Mouse (Mus musculus): ENCODE results near the gene Mettl8.

Gene Mettl8

DNA sequence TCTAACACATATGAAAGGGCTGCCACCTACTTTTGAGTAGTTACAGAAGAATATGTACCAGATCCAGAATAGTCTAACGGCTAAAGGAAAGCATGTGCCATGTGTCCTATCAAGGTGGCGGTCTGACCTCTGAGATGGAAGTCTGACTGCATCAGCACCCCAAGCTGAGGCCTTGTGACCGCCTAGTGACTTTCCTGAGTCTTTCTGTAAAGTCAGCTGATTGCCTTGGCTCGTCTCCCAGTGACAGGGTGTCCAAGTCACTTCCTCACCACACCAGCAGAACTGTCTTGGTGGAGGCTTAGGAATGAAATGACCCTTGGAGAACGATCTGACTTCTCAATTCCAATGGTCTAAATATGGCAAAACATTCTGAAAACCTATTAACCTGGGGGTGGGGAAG is 77.1 kb downstream of the Mettl8 start:
- peak; percentile 12 to 27 for DNase-seq

DNA sequence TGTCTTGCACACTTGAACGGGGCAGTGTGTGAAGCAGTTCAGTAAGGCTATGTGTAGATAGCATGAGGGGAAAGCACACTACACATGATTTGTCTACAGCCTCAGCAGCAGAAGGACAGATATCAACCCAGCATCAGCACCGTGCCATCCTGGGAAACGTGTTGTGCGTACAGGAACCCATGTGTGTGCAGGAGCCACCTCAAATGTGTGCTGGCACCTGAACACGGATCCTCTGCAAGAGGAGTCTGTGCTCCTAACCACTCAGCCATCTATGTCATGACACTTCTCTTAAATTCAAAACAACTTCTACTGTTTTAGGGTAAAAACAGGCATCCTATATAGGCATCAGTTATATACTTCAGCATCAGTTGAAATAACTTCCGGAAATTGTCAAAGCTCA is 80.6 kb downstream of the Mettl8 start:
- no peak for DNase-seq

DNA sequence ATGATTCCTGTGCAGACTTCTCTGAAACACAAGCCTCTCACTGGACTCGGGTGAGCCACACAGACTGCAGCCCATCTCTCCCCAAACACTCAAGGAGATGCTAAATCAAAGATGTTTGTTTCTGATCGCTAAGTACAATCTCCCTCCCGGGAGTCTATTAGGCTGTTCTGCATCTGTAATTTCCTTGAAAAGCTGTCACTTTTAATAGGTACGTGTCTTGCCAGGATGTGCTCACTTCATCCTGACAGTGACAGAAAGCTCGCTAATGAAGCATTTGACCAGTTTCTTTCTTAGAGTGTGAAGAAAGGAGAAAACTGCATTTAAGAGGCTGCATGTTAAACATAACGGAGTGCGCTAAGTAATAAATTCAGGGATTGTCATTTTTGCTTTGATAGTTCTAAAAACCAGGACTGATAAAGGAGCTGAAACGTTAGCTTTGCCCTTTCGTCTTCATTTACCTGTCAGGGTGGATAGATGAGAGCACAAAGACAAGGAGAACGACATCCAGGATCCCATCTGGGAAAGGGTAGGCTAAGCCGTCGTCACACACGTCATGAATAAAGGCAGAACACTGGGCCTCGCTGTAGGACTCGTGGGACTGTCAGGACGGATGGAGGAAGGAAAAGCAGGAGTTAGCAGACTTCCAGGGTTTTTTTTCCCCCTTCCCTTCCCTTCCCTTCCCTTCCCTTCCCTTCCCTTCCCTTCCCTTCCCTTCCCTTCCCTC is 82.4 kb downstream of the Mettl8 start:
- no peak for DNase-seq

DNA sequence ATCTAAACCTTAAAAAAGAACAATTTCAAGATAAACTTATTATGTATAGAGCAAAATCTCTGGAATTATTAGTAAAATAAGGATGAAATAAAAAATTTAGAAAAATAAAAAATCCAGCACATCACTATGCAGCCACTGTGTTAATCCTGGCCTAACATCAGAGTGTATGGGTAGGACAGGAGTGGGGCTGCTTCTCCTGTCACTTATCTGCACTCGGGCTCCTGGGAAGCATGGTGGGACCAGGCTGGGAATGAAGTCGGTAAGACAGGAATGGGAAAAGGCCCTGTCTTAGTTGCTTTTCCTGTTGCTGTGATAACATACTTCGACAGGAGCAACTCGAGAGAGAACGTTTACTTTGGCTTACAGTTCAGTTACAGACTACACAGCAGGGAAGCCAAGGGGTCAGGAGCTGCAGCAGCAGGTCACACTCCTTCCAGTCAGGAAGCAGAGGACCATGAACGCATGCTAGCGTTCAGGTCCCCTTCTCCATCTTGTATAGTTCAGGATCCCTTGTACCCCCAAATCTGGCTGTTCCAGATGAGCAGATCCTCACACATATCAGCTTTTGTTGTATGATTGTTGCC is 85.1 kb downstream of the Mettl8 start:
- no peak for DNase-seq

DNA sequence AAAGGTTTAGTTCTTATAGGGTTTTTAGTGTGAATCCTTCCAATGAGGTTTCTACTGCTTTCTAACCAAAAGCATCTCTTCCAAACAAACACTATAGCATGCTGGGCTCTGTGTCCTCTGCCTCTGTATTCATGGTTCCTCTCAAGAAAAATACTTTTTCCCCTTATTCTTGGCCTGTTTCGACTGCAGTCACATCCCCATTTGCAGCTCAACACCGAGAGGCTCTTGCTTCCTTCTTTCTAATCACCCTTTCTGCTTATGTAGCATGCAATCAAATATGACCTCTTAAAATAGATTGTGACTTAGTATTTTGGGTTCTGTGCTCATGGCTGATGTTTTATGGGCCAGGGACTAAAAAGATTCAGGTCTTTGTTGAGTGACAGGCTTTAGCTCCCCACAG is 87.1 kb downstream of the Mettl8 start:
- no peak for DNase-seq

DNA sequence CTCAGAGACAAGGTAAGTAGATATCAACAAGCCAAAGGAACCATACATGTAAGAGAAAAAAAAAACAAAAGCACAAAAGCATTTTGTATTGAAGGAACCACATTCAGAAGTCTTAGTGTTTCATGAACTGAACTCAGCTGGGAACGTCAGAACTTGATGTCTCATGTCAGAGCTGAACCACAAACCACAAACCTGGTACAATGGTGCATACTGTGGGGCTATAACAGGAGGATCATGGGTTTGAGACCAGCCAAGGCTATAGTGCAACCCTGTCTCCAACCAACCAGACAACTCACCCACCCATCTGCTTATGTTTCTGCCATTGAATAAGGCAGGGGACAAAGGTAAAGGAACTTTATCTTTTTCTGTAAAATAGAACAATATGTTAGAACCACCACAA is 88.2 kb downstream of the Mettl8 start:
- DNase-seq: no peak

DNA sequence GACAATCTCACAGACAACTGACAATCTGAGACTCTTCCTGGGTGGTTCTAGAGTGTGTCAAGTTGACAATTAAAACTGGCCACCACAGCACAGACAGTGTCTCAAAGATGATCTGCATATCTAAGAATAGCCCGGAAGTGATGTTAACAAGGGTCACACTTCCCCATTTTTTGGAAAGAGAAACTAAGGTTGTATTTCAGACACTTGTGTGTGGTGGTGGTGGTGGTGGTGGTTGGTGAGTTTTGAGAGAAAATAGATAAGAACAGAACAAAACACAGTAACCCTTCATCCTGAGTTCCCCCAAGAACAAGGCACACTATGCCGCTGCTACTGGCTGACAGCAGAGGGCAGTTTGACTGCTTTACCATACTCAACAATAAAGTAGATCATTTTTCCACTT is 90.6 kb downstream of the Mettl8 start:
- DNase-seq: no peak

DNA sequence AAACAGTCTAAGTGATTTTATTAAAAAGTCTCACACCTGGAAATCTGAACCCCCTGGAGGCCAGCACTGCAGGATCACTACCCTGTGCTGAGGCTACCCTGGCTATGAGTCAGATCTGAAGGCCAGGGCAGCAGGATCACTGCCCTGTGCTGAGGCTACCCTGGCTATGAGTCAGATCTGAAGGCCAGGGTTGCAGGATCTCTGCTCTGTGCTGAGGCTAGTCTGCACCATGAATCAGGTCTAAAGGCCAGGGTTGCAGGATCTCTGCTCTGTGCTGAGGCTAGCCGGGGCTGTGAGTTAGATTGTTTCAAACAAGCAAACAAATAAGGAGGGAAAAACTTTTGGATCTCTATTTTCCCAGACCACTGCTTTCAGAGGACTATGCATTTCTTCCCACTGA is 92.5 kb downstream of the Mettl8 start:
- DNase-seq: no peak

DNA sequence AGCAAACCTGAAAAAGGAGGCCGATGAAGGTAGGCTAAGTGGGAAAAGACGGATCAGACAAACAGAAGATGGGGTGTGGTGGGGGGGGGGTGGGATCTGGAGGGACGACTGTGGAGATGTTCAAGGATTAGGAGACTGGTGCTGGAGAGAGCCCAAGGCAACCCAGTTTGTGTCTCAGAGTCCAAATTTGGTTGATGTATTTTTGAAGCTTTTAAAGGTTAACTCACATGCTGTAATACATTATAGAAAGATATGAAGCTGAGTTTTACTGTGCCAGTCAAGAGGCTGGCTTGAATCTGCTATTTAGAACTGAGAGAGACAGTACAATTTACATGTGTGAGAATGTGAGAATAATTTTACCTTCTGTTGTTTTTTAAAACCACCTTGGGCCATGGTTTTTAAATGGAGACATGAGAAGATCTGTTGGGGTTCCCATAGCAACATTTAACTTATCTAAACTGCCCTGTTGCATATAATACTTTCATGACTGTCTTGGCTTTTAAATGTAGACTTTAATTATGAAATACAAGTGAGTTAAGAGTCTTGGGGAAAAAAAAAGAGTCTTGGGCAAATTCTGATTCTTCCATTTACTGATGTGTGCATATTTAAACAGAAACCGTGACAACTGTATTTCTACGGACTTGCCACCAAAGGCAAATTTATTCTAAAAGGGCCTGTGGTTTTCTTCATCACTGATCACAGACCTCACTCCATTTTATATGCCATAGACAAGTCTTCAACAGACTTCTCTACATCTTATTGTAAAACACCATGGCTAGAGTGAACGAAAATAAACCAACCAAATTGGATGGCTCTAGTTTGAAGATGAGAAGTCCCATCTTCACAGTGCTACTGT is 94.1 kb downstream of the Mettl8 start:
- DNase-seq: no peak

DNA sequence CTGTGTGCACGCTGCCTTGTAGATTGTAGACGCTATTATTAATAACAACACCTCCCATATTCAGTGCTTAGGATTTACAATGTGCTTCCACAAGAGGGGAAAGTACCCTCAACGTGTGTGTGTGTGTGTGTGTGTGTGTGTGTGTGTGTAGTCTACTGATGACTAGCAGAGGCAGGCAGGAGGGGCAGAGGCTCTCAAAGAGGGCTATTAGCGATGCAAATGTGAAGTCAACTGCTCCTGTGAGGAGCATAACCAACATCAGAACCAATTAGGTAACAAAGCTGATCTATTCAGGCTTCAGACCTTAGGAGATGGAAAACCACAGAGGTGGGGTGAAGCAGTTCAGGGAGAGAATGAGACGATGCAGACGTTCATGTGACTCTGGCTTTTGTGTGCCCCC is 95.3 kb downstream of the Mettl8 start:
- no peak for DNase-seq

DNA sequence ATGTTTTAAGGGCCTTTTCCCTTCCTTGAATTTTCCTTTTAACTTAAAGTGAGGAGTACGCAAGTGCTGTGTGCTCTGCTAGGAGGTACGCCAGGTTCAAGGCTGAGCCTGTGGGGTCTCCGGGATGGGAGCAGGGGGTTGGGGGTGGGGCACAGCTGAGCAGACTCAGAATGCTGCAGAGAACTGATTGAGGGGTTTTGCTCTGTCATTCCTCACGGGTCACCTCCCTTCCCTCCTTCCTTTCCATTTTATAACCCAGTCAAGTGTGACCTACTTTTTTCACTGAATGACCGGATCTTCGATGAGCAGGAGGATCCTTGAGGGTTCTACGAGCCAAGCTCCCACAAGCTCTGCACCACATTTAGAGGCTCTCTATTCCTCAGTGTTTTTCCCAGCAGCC is 96.0 kb downstream of the Mettl8 start:
- DNase-seq: no peak

DNA sequence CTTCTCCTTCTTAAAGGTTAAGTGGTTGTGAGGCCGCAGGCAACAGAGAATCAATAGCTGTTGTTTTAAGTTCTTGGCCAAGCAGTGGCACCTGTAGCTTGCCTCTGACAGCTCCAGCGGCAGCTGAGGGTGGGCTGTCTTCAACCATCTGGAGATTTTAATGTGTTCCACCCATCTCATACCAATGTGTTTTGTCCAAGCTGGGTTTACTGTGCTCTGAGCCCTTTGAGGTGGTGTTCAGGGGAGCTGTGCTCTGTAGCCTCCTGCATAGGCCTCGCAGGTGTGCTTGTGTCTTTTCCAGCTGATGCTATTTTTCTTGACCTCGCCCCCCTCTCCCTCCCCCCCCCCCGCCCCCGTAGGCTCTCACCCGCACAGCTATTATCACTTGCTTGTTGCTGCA is 96.8 kb downstream of the Mettl8 start:
- DNase-seq: no peak

DNA sequence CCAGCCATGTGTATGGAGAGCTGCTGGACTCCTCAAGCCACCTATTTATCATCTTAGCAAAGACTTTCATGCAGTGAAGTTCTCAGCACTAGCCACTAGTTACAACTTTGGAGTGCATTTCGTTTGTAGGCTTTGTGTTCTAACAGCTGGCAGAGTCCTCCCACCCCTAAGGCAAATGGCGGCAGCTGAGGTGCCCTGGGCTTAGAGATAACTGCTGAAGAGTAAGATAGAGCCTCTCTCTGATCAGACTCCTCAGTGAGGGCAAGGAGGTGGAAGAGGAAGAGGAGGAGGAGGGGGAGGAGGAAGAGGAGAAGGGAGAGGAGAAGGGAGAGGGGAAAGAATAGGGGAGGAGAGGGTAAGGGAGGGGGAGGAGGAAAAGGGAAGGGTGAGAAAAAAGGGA is 101.8 kb downstream of the Mettl8 start:
- no peak for DNase-seq

DNA sequence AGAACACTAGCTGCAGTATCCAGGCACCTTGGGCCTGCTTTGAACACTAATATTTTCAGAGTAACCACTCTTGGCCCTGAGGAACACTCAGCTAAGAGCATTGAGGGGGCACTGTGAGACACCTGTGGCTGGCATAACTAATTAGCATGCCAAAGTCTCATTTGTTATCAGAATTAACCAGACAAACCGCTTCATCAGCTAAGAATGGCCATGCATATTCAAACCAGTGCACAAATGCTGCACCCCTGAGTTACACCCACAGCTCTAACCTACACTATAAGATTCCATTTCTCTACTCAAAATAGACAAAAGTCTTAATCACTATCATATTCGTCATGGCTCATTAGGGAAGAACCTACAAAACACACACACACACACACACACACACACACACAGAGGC is 103.4 kb downstream of the Mettl8 start:
- DNase-seq: no peak

DNA sequence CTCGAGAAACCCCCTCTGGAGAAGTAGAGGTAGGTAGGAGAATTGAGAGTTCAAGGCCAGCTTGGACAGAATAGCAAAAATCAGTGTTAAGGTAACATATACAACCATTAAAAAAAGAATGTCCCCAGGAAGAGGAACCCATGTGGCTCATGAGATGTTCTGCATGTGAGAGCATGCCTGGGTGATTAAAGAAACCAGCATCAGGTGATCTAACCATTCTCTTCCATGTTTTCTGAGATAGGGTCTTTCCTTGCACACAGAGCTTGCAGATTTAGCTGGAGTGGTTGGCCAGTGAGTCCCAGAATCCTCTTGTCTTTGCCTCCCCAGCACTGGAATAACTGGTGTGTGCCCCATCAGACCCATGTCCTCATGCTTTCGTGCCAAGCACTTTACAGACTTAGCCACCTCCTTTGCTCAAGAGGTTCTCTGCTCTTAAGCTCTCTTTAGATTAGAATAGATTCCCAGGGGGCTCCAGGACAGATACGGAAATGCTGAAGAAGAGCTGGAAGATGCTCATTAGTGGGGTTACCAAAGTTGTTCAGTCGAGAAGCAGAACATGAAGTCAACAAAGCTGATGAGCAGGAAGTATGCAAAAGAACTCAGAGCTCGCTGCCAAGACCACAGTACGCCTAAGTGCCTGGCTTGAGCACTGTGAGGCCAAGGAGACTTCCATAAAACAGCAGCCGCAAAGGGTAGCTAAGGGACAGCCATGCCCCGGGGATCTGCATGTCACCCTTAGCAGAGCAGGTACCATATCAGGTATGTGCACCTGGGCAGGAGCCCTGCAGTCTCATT is 110.7 kb downstream of the Mettl8 start:
- DNase-seq: no peak

DNA sequence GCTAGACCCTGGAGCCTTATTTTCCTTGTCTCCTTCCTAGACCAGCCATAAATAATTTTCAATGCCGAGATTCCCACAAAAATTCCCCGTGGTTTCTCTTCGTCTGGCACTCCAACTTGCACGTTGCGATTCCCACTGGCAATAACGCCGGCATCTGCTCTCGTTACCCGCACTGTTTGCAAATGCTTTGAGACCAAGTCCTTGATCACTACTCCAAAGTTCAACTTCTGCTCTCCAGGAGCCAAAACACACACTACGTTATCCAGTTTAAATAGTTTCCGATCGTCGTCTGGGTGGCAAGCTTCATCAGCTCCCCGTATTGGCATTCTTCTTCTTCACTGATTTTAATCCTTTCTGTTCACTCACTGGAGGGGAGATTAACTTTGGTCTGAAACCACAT is 114.6 kb downstream of the Mettl8 start:
- no peak for DNase-seq

DNA sequence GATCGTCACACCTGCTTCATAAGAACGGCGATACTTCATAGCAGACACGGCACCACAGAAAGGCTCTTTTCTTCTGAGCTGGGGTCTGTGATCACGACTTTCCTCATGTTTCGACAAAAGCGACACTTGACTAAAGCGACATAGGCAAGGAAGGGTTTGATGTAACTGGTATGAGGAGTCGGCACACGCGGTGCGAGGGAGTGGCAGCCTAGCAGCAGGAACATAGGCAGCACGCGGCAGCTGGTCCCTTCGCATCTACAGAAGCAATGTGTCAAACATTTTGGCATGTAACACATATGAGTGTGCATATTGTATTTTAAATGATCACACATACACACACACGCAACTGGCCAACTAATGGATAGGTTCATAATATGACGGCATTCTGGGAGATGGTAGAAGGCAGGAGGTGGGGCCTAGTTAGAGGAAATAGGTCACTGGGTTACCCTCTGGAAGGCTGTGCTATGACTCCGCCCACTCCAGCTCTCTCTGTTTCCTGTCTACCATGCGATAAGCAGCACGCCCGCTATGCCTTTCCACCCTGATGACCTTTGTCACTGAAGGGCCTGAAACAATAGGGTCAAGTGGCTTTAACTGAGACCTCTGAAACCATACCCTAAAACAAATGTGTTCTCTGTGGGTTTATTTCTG is 116.4 kb downstream of the Mettl8 start:
- no peak for DNase-seq

DNA sequence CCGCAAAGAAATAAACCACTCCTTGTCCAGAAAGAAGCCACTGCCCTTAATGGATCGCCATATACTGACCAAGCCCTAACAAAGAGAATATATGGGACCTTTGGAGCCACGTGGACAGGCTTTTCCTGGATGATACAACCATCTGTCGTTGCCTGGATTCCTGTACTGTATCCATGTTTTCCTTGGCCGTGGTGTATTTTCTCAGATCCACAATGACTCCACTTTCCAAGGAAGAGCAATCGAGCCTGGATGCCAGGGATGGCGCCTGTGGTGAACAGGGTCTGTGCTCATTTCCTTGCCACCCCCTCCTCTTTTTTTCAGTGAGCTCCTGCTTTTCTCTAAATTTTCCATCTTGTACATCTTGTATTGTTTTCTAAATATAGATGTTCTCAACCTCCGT is 120.6 kb downstream of the Mettl8 start:
- DNase-seq: peak; percentile 8 to 24

DNA sequence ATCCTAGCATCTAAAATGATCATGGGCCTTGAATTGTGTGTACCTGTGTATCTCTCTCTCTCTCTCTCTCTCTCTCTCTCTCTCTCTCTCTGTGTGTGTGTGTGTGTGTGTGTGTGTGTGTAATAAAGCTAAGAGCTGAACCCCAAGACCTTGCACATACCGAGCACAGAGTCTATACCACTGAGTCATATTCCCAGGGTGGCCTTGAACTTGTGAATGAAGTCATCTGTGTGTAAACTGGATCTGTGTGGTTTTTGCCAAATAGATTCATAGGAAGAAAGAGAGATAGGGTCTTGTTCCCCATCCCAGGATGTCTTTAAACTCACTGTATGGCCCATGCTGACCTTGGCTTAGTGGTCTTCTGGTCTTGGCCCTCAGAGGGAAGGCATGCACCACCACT is 121.9 kb downstream of the Mettl8 start:
- DNase-seq: no peak

DNA sequence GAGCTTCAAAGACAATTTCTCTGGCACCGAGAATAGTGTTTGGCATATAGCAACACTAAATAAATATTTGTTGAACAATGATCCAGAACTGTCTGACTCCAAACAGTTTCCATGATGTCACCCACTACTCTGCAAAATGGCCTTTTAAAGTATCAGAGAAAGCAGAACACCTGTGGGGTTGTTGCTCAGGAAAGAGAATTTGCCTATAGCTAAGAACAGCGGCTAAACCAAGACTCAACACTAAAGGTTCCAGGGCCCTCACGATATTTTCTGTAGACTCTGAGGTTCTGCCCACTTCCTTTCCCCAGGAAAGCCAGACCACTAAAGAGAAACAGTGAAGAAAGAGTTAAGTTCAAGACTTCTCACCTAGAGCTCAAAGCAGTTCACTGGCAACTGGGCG is 122.4 kb downstream of the Mettl8 start:
- no peak for DNase-seq

DNA sequence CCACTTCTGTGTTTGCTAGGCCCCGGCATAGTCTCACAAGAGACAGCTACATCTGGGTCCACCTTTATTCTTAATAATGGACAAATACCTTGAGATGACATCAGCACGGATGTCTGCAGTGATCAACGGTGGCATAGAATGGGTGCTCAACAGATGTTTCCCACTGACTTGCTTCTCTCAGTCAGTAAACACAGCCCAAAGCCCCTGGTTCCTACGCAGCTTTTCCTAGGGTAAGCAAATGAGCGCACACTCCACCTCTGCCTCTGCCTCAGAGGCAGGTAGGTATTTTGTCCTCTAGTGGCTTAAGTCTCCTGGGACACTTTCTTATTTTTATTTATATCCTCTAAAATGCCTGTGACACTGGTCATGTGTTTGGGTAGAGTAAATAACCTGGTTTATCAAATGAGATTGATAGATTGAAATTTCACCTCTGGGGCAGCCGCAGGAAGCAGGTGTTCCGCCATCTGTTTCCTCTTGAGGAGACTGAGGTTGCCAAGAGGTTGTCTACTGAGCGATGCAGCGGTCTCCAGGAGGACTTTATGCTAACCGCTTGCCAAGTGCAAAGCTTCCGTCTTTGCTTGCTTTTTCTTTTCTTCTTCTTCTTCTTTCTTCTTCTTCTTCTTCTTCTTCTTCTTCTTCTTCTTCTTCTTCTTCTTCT is 124.6 kb downstream of the Mettl8 start:
- no peak for DNase-seq

DNA sequence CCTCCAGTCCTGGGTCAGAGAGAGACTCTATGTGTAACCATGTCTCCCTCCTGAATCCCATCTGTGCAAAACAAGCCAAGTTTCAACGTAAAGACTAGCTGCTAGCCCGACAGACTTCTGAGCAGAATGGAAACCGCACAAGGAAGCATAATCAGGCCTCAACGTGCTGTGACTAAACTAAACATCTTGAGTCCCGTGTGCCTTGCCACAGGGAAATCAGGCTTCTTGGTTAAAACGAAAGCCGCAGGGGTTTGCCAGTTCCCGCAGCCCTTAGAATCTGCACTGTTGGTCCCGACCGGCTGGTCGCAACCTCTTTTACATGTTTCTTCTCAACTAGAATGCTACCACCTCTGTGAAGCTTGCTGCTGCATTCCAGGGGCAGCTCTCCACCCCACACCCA is 125.7 kb downstream of the Mettl8 start:
- no peak for DNase-seq

Data from cerebellum, postnatal 10 days (tissue).